Mouse (Mus musculus): ENCODE results near the gene H13.

Gene H13

GRCm38 (mm10) chr2:152734984-152735383, 65.7 kb downstream of the H13 start:
- DNase-seq (ENCODE audit: low spot score), result peak; percentile 90

GRCm38 (mm10) chr2:152736090-152736601, 66.9 kb downstream of the H13 start, which contains the start of gene Id1:
Gene Id1, plus strand, starts transcription at chr2:152736251.
- peak; percentile 87 for DNase-seq (ENCODE audit: low spot score)

DNA sequence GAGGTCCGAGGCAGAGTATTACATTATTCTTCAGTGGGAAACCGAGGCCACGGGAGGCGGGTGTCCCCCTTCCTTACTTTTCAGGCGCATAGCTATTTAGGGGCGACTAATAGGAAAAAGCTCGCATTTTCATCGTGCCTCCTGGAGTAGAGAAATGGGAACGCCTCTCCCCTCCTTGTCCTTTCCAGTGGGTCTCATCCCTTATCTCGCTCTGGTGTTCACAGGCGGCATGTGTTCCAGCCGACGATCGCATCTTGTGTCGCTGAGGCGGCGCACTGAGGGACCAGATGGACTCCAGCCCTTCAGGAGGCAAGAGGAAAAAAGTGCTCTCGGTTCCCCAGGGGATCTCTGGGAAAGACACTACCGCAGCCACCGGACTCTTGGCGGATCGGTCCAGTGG, 67.5 kb downstream of the H13 start:
- DNase-seq (ENCODE audit: low spot score), result no peak

- DNase-seq (ENCODE audit: low spot score), result no peak
Observed at GRCm38 (mm10) chr2:152737306-152738221, 68.3 kb downstream of the H13 start.

DNA sequence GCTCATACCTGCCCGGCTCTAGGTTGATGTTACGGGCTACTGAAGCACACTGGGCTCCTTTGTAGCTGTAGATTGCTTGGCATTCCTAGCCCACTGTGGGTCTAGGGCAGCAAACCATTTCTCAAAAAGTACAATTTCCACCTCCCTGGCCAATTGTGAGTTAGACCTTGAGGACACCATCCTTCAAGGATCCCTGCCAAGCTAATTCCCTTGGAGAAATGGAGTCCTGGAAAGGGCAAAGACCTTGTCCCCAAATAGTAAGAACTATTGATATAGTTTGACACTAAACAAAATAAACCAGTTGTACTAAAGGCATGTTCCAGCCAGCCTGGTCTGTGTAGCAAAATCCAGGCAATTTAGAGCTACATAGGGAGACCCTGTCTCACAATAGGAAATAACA, 69.1 kb downstream of the H13 start:
- no peak for DNase-seq (ENCODE audit: low spot score)

GRCm38 (mm10) chr2:152739031-152739841, 70.0 kb downstream of the H13 start:
- DNase-seq (ENCODE audit: low spot score), result peak; percentile 74

- DNase-seq (ENCODE audit: low spot score), result no peak
Observed at GRCm38 (mm10) chr2:152739842-152740260, 70.6 kb downstream of the H13 start.

GRCm38 (mm10) chr2:152740490-152740889, 71.2 kb downstream of the H13 start:
- no peak for DNase-seq (ENCODE audit: low spot score)

GRCm38 (mm10) chr2:152741153-152742041, 72.1 kb downstream of the H13 start:
- peak; percentile 56 for DNase-seq (ENCODE audit: low spot score)

GRCm38 (mm10) chr2:152742435-152742834, 73.2 kb downstream of the H13 start:
- peak; percentile 41 for DNase-seq (ENCODE audit: low spot score)

DNA sequence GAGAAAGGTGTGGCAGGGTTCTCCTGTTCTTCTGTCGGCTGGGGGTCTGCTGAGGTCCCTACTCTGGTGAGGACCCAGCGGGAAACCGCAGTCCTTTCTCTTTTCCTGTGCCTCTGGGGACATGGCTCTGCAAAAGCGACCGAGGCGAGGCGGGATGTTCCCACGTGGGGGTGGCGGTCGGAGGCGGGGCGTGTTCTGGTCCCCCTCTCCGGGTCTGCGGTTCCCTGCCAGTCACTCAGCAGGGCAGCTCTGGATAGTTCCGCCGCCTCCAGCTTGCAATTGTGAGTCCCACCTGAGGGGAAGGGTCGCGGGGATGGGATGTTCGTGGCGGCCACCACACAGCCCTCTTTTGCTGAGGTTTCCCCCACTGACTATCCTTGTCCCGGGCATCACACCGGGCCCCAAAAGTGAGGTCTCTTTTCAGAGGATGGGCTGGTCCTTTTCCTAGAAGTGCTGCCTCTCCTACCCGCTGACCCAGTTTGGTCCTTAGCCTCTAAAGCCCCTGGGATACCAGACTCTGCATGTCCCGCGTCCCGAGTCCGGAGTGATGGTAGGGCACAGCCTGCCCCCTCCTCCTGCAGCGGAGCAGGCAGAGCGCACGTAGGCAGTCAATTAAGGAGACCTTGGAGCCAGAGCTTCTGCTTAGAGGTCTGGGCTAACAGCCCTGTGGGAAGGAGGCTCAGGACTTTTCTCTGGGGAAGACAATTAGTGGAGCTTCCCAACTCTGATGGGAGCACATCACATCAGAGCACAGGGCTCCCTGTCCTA, 84.9 kb downstream of the H13 start, which contains the start of gene Cox4i2:
TSS of gene Cox4i2 (plus strand) at position 230 of the 768 bp plus-strand sequence.
- DNase-seq (ENCODE audit: low spot score), result no peak

- DNase-seq (ENCODE audit: low spot score), result no peak
Observed at GRCm38 (mm10) chr2:152756474-152757393, 87.5 kb downstream of the H13 start.

DNA sequence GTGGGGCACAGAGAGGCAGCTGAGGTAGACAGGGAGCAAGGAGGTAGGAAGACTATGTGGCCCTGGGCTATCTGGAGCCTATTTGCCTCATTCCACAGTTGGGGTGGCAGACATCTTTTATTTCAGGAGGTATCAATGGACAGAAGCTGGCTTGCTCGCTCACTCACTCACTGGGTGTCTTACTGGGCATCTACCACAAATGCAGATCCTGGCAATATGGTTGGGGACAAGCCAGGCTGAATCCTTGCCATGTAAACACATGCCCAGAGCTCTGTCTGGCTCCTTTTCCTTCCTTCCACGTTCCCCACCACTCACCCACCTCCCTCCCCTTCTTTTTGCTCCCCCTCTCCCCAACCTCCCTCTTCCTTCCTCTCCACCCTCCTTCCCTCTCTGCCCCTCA, 88.2 kb downstream of the H13 start:
- DNase-seq (ENCODE audit: low spot score), result no peak

Measured in testis, postnatal 14 days (tissue).